Mouse (Mus musculus): ENCODE measurements around the gene Hunk. TPM values are rescaled to one million over a fixed set of nuclear protein-coding genes. Genes with fewer than 3 reads are reported as not detected.

The Hunk gene
- polyA plus RNA-seq, 1 experiment from 2014 or later = 5.6 TPM

DNA sequence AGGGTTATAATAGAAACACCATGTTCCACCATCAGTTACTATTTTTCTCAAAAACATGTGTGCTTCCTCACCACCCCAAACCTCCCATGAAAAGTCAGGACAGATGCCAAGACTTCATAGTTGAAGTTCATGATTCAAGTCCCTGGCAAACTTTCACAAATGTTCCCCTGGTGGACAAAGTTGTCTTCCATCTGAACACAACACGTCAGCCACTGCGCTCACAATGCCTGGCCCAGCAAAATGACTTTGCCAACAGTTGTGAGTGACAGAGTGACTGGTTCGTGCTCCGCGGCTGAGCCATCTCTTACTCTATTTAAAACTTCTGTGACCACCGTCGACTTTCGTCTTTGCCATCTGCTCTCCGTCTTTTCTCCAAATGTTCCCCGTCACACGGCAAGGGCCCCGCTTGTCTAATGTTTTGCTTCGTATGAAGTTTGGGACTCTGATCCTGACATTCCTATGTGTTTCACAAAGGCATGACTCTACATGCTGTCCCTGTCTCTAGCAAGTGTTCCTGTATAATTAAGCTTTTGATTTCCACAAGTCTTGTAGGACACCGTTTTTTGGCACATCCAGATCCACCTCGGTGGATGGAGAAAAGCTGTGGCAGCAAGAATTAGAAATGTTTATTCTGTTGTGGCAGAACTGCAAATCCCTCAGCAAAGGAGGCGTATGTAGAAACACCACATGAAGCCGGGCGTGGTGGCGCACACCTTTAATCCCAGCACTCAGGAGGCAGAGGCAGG, 125.9 kb downstream of the Hunk start:
- no peak overlapping the region for H3K4me3 ChIP-seq (ENCODE audit: low read depth, low read length)
- H3K4me2 ChIP-seq = no peak overlapping the region
- H3K9ac ChIP-seq (ENCODE audit: low read depth, low read length) = no peak overlapping the region
- DNase-seq (ENCODE audit: low spot score) (no peak), ATAC-seq (replicated peaks; ENCODE audit: low FRiP score) (no peak)
- no peaks in the 10 kb centered on the region for H3K4me1 ChIP-seq (replicated peaks; ENCODE audit: control insufficient read depth, insufficient read depth, low read length)
- H3K36me3 ChIP-seq (ENCODE audit: control insufficient read depth, insufficient read depth, low read length) = no peaks in the 10 kb centered on the region
- 90% methylated on average over 19 of the region's 19 CpGs for WGBS
- H3K27ac ChIP-seq (ENCODE audit: low read depth, low read length) = no peak overlapping the region
- no peaks in the 10 kb centered on the region for H3K9me3 ChIP-seq (ENCODE audit: control insufficient read depth, low read length)
- no peaks in the 10 kb centered on the region for H3K27me3 ChIP-seq (replicated peaks; ENCODE audit: control insufficient read depth, insufficient read depth, low read length)

DNA sequence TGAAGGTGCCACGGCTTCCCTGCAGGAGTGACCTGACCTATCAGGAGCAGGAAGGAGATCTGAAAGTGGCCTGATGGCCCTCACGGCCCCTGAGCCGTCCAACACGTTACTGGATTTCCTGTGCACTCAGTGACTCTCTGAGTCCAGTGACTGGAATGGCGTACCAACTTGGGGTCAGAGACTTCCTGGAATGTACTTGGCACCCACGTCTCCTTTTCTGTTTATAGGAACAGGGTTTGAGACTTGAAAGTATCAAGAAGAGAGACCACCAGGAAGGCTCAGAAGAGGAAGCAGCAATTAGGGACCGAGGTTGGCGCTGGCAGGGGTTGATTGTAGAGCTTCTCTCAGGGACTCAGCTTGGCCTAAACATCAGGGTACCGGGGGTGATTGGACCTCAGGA, 131.2 kb downstream of the Hunk start:
- no peaks in the 10 kb centered on the region for H3K36me3 ChIP-seq (ENCODE audit: control insufficient read depth, insufficient read depth, low read length)
- H3K4me3 ChIP-seq (ENCODE audit: low read depth, low read length) = no peak overlapping the region
- no peak overlapping the region for H3K9ac ChIP-seq (ENCODE audit: low read depth, low read length)
- DNase-seq (ENCODE audit: low spot score) = no peak
- H3K27me3 ChIP-seq (replicated peaks; ENCODE audit: control insufficient read depth, insufficient read depth, low read length) = no peaks in the 10 kb centered on the region
- no peaks in the 10 kb centered on the region for H3K4me1 ChIP-seq (replicated peaks; ENCODE audit: control insufficient read depth, insufficient read depth, low read length)
- 50% methylated on average over 9 of the region's 9 CpGs for WGBS
- H3K9me3 ChIP-seq (ENCODE audit: control insufficient read depth, low read length) = no peaks in the 10 kb centered on the region; the same call in 1 of the 2 replicates
- no peak overlapping the region for H3K4me2 ChIP-seq
- H3K27ac ChIP-seq (ENCODE audit: low read depth, low read length) = no peak overlapping the region
- no peak for ATAC-seq (replicated peaks; ENCODE audit: low FRiP score)

DNA sequence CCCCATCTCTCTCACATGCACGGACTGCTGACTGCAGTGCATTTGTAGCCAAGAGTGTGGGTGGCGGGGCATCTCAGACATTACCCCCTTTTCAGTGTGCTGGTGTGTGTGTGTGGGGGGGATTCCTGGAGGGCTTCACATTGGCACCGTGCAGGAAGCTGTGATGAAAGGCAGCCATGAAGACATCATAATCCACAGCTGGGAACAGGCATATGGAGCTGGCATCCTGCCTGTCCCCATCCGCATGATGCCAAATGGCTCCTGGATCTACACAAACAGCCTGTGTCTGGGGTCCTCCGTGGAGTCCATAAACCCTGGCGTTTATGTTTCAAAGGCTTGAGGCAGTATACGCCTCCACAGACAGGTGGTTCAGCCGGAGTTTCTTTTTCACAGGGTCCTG, 132.4 kb downstream of the Hunk start:
- no peak overlapping the region for H3K4me2 ChIP-seq
- no peak overlapping the region for H3K4me3 ChIP-seq (ENCODE audit: low read depth, low read length)
- peaks cover under 1% of the 10 kb centered on the region; the same call in 1 of the 2 replicates for H3K4me1 ChIP-seq (replicated peaks; ENCODE audit: control insufficient read depth, insufficient read depth, low read length)
- H3K9me3 ChIP-seq (ENCODE audit: control insufficient read depth, low read length) = no peaks in the 10 kb centered on the region; the same call in 1 of the 2 replicates
- no peak overlapping the region for H3K9ac ChIP-seq (ENCODE audit: low read depth, low read length)
- 86% methylated on average over 8 of the region's 8 CpGs for WGBS
- H3K27ac ChIP-seq (ENCODE audit: low read depth, low read length) = no peak overlapping the region
- DNase-seq (ENCODE audit: low spot score) (no peak), ATAC-seq (replicated peaks; ENCODE audit: low FRiP score) (no peak)
- no peaks in the 10 kb centered on the region for H3K36me3 ChIP-seq (ENCODE audit: control insufficient read depth, insufficient read depth, low read length)
- H3K27me3 ChIP-seq (replicated peaks; ENCODE audit: control insufficient read depth, insufficient read depth, low read length) = no peaks in the 10 kb centered on the region

DNA sequence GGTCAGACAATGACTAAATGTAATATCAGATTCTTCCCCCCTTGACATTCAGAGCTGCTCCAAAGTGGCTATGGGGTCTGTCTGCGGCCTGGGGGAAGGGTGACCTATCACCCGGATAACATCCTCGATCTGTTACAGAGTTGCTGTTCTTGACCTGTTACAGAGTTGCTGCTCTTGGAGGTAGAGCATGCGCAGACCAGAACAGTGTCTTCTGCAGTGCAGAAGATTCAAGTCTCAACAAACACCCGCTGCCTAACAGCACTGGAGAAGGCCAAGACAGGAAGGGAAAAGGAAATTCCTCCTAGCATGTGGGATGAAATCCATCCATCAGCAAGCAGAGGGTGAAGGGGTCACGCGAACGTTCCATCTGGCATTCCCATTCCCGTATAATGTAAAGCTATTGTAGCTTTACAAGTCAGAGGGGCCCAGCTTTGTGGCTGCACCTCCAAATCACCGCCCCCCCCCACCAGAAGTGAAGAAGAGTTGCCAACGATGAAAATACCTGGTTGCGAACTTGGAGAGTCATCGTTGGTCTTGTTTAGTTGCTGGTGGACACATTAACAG, 133.0 kb downstream of the Hunk start:
- Histone ChIP-seq H3K9me3 (ENCODE audit: control insufficient read depth, low read length) (no peaks in the 10 kb centered on the region; the same call in 1 of the 2 replicates), H3K9ac (ENCODE audit: low read depth, low read length) (no peak overlapping the region), H3K27ac (ENCODE audit: low read depth, low read length) (no peak overlapping the region), H3K36me3 (ENCODE audit: control insufficient read depth, insufficient read depth, low read length) (no peaks in the 10 kb centered on the region), H3K27me3 (replicated peaks; ENCODE audit: control insufficient read depth, insufficient read depth, low read length) (no peaks in the 10 kb centered on the region), H3K4me2 (no peak overlapping the region), H3K4me3 (ENCODE audit: low read depth, low read length) (no peak overlapping the region), H3K4me1 (replicated peaks; ENCODE audit: control insufficient read depth, insufficient read depth, low read length) (peaks cover 5% of the 10 kb centered on the region; the same call in 1 of the 2 replicates)
- DNase-seq (ENCODE audit: low spot score) (no peak), ATAC-seq (replicated peaks; ENCODE audit: low FRiP score) (no peak)
- whole genome bisulfite sequencing = 80% methylated on average over 13 of the region's 13 CpGs

DNA sequence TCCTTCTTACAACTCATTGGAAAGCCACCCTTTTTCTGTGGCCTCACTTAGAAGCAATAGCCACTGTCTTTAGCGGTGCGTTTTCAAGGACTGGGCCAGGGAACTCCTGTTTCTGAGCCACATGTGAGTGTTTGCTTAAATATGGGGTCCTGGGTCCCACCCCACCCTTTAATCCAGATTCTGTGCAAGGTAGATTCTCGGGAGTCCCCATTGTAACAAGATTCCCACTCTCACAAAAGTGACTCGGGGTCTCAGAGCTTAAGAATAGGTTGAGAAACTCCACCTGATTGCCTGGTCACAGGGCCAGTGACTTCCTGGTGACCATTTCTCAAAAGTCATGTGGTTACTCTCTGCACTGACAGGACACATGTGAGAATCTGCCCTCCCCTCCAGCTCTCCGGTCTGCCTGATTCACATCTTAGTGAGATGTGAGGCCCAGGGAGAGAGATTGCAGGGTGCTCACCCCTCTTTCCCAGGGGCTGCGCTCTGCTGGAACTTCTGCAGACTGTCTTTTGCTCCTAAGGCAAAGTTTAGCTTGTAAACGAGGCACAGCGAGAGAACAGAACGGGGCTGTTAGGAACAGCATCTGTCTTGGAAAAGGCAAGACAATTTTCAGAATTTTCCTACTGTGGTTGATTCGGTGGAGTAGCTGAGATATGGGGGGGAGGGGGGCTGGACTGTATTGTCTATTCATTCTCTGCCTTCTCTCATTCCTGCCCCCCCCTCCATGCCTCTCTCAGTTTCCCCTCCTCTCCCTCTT, 135.6 kb downstream of the Hunk start:
- Histone ChIP-seq H3K9me3 (ENCODE audit: control insufficient read depth, low read length) (no peaks in the 10 kb centered on the region; the same call in 1 of the 2 replicates), H3K9ac (ENCODE audit: low read depth, low read length) (no peak overlapping the region), H3K4me2 (no peak overlapping the region), H3K27ac (ENCODE audit: low read depth, low read length) (no peak overlapping the region), H3K4me1 (replicated peaks; ENCODE audit: control insufficient read depth, insufficient read depth, low read length) (peaks cover 5% of the 10 kb centered on the region; the same call in 1 of the 2 replicates), H3K27me3 (replicated peaks; ENCODE audit: control insufficient read depth, insufficient read depth, low read length) (no peaks in the 10 kb centered on the region), H3K4me3 (ENCODE audit: low read depth, low read length) (no peak overlapping the region), H3K36me3 (ENCODE audit: control insufficient read depth, insufficient read depth, low read length) (no peaks in the 10 kb centered on the region)
- DNase-seq (ENCODE audit: low spot score) (no peak), ATAC-seq (replicated peaks; ENCODE audit: low FRiP score) (no peak)
- WGBS = 20% methylated on average over 10 of the region's 10 CpGs

DNA sequence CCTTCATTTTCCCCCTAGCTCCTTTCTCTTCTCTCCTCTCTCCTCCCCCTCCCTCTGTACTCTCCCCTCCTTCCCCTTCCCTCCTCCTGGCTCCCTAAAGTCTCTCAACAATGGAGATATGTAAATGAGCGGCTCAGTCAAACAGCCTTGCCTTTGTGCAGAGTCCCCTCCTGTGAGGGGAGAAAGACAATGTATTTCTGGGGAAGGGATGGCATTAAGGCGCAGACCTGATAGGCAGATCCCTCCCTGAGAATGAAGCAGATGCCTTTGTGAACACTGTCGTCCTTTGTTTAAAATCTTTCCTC, 136.1 kb downstream of the Hunk start:
- no peak for ATAC-seq (replicated peaks; ENCODE audit: low FRiP score)
- no peaks in the 10 kb centered on the region for H3K27me3 ChIP-seq (replicated peaks; ENCODE audit: control insufficient read depth, insufficient read depth, low read length)

DNA sequence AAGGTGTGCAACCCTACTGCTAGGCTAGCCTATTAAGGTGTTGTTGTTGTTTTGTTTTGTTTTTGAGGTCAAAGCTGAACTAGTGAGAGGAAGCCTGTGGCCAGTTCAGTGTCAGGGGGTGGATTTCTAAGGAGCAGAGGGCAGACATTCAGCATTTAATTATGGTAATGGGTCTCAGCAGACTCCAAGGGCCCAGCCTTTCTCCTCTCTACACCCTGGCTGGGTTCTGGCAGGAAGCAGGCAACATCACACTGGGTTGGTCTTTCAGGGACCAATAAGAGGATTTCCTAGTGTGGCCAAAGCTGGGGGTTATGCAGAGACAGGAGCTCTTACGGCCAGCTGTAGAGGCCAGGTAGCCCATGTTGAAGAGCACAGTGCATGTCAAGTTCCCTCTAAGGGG, 136.8 kb downstream of the Hunk start:
- H3K9ac ChIP-seq (ENCODE audit: low read depth, low read length) = no peak overlapping the region
- H3K36me3 ChIP-seq (ENCODE audit: control insufficient read depth, insufficient read depth, low read length) = no peaks in the 10 kb centered on the region
- no peak overlapping the region for H3K4me3 ChIP-seq (ENCODE audit: low read depth, low read length)
- no peak overlapping the region for H3K4me2 ChIP-seq
- no peak overlapping the region for H3K27ac ChIP-seq (ENCODE audit: low read depth, low read length)
- ATAC-seq (replicated peaks; ENCODE audit: low FRiP score) (no peak), DNase-seq (ENCODE audit: low spot score) (no peak)
- no peaks in the 10 kb centered on the region; the same call in 1 of the 2 replicates for H3K9me3 ChIP-seq (ENCODE audit: control insufficient read depth, low read length)
- H3K27me3 ChIP-seq (replicated peaks; ENCODE audit: control insufficient read depth, insufficient read depth, low read length) = no peaks in the 10 kb centered on the region
- 50% methylated on average over 1 of the region's 1 CpGs for WGBS
- H3K4me1 ChIP-seq (replicated peaks; ENCODE audit: control insufficient read depth, insufficient read depth, low read length) = peaks cover 5% of the 10 kb centered on the region; the same call in 1 of the 2 replicates

More for the DNA sequence above, 136.1 kb downstream of the Hunk start:
- H3K36me3 ChIP-seq (ENCODE audit: control insufficient read depth, insufficient read depth, low read length) = no peaks in the 10 kb centered on the region
- no peaks in the 10 kb centered on the region; the same call in 1 of the 2 replicates for H3K9me3 ChIP-seq (ENCODE audit: control insufficient read depth, low read length)
- no peak overlapping the region for H3K4me2 ChIP-seq
- peaks cover 5% of the 10 kb centered on the region; the same call in 1 of the 2 replicates for H3K4me1 ChIP-seq (replicated peaks; ENCODE audit: control insufficient read depth, insufficient read depth, low read length)
- no peak for DNase-seq (ENCODE audit: low spot score)
- no peak overlapping the region for H3K9ac ChIP-seq (ENCODE audit: low read depth, low read length)
- no peak overlapping the region for H3K27ac ChIP-seq (ENCODE audit: low read depth, low read length)
- 38% methylated on average over 3 of the region's 3 CpGs for WGBS
- H3K4me3 ChIP-seq (ENCODE audit: low read depth, low read length) = no peak overlapping the region

DNA sequence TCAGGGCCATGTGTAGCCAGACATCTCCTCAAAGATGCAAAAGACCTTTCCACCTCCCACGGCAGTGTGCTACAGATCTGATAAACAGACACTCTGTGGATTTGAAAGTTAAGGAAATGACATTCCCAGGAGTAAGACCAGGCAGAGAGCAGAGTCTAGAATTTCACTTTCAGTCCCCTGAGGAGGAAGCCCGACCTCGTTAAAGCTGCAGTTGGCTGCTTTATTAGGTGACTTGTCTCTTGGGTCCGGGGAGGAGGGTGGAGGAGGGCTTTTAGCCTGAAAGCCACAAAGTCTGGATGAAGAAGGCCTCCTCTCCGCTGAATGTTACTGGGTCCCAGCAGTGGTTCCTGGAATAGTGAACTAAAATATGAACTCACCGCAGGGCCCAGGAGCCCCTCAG, 137.6 kb downstream of the Hunk start:
- 0 out of 2 replicates have a peak, but pooled peaks have one; percentile 15 for ATAC-seq (replicated peaks; ENCODE audit: low FRiP score)
- peak overlapping the region; percentile 49 for H3K27ac ChIP-seq (ENCODE audit: low read depth, low read length)
- 23% methylated on average over 6 of the region's 6 CpGs for WGBS

More for the DNA sequence above, 137.6 kb downstream of the Hunk start:
- Histone ChIP-seq H3K9me3 (ENCODE audit: control insufficient read depth, low read length) (no peaks in the 10 kb centered on the region; the same call in 1 of the 2 replicates), H3K4me3 (ENCODE audit: low read depth, low read length) (no peak overlapping the region), H3K9ac (ENCODE audit: low read depth, low read length) (no peak overlapping the region), H3K4me2 (no peak overlapping the region), H3K27me3 (replicated peaks; ENCODE audit: control insufficient read depth, insufficient read depth, low read length) (no peaks in the 10 kb centered on the region), H3K4me1 (replicated peaks; ENCODE audit: control insufficient read depth, insufficient read depth, low read length) (peaks cover 5% of the 10 kb centered on the region; the same call in 1 of the 2 replicates), H3K36me3 (ENCODE audit: control insufficient read depth, insufficient read depth, low read length) (no peaks in the 10 kb centered on the region)
- DNase-seq (ENCODE audit: low spot score) = no peak
